Mouse (Mus musculus) spleen, postnatal 14 days (tissue): Measurements from ENCODE around the gene 1700020D05Rik.
A peak's percentile ranks its signal among the peaks of the same experiment; 100 is the strongest.
"Not testable (repeated sequence)": the region's sequence is repeated elsewhere in the genome, so short reads cannot be mapped to it uniquely, and the experiment has no call there.

ENCODE experiments used
- DNase-seq, 2 experiments: peaks; one replicate each; pipeline ENCODE4 v3.0.0; 2021 to 2022; ENCODE audit warnings: low spot score in 2 of 2

The 1700020D05Rik gene

GRCm38 (mm10) chr19:5495353-5496051, 8.1 kb downstream of the 1700020D05Rik start:
- DNase-seq = no peak

GRCm38 (mm10) chr19:5494314-5494713, 9.3 kb downstream of the 1700020D05Rik start:
- DNase-seq = no peak

GRCm38 (mm10) chr19:5493301-5493721, 10.3 kb downstream of the 1700020D05Rik start:
- not testable (repeated sequence) for DNase-seq

- DNase-seq = no peak
Observed at GRCm38 (mm10) chr19:5492641-5493040, 10.9 kb downstream of the 1700020D05Rik start.

DNA sequence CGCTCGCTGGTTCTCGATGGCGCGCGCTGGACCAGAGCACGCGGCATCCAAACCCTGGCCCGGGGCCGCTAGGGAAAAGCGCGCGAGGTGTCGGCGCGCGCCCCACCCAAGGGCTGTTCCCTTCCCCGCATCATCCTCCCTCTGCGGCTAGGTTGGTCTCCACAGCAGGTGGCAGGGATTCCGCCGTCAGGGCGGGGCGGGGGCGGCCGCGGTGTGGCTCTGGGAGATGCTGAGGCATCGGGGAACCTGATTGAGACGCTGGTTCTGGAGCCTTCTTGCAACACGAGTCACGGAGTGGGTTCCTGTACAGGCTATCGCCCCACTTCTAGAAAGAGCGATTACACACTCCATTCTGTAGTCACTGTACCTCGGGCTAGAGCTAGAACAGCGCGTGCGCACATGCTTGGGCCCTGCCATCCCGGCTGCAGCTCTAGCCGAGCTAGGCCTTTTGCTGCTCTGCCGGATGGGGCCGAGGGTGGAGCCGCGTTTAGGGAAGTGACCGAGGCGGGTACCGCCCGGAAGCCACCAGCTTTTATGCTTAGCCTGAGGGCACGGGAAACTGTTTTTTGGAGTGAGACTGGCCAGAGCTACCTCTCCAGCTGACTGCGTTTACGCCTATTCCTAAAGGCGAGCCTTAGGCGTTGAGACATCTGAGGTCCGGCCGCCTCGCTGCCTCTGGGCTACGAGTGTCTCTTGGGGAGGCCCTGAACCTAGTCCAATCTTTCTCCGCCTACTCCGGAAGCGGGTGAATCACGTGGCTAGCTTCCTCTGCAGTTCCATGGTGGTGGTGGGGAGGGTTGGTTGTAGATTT, 12.5 kb downstream of the 1700020D05Rik start:
- peak; percentile 68 to 79 for DNase-seq

DNA sequence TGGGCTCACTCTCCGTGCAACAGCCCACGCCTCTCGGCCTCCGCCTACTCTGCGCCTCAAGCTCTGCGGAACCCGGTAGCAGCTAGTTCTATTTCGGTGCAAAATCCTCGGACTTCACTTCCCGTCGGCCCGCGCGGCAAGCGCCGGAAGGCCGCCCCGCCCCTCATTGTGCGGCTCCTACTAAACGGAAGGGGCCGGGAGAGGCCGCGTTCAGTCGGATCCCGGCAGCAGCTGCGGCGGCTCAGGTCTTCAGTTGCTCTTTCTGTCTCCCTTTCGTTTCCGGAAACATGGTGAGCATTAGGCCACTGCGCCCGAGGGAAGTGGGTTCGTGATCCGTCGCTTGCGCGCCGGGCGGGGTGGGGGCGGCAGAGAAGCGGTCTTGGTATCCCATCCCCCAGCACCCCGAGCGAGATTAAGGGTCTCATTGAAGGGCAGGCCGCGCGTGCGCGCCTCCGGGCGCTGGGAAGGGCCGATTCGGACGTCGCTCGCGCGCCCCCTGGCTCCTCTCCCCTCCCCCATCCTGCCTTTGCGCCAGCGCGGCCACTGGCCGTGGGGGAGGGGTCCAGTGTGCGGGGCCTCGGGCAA, 13.2 kb downstream of the 1700020D05Rik start, which contains the start of gene Cfl1:
Gene Cfl1 (plus strand): TSS at position 143 of the 585 bp plus-strand sequence.
- peak; percentile 86 to 90 for DNase-seq

DNA sequence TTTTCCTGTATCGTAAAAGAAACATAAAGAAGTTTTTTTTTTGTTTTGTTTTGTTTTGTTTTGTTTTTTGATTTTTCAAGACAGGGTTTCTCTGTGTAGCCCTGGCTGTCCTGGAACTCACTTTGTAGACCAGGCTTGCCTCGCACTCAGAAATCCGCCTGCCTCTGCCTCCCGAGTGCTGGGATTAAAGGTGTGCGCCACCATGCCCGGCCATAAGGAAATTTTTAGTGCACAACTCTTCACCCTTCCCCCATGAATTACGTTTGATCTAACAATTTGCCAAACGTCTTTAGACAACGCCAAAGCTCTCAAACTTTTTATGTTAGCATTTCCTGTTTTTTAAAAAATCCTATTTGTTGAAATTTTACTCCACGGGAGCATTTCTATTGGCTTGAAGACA, 13.9 kb downstream of the 1700020D05Rik start:
- peak in 1 of 2 experiments; percentile 7 for DNase-seq

GRCm38 (mm10) chr19:5488878-5489571, 14.6 kb downstream of the 1700020D05Rik start:
- peak; percentile 95 to 96 for DNase-seq

- peak; percentile 92 to 96 for DNase-seq
Observed at GRCm38 (mm10) chr19:5487768-5488550, 15.6 kb downstream of the 1700020D05Rik start, which contains the start of gene Mus81. TSS of gene Mus81 (minus strand) at chr19:5488402.

GRCm38 (mm10) chr19:5486771-5487170, 16.8 kb downstream of the 1700020D05Rik start:
- no peak for DNase-seq

DNA sequence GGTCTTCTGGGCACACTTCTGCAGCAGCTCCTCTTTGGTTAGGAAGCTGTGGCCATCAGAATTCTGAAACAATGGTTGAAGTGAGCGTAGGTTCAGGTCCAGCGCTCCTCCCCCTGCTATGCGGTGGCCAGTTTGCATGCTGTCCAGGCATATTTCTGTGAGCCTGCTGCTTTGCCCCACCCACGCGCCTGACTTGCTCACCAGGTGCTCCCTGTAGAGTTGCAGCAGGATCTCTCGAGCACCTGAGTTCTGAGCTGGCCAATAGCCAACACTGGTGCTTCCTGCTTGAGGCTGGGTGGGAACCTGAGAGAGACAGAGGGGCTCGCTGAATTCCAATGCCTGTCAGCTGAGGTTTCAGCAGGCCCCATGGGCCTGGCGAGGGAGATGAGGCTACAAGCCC, 17.3 kb downstream of the 1700020D05Rik start:
- no peak for DNase-seq

GRCm38 (mm10) chr19:5485821-5486220, 17.8 kb downstream of the 1700020D05Rik start:
- DNase-seq = no peak

DNA sequence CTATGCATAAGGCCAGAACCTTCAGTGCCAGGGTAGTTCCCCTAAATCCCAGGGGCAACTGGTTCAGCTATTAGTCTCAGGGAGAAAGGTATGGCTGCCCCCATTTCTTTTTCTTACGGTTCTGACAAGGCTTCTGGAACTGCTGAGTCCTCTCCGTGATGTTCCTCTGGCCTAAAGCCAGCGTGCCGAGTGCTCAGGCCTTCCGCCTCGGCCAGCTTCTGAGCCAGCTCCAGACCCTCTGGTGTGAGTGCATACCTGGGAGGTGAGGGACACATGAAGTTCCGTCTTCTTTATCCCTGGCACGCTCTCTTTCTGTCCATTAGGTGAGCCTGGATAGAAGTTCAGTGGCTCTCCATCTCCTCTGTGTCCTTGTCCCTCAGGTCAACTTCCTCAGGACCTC, 18.2 kb downstream of the 1700020D05Rik start:
- DNase-seq = no peak

- DNase-seq = no peak
Observed at GRCm38 (mm10) chr19:5484496-5484895, 19.1 kb downstream of the 1700020D05Rik start.

DNA sequence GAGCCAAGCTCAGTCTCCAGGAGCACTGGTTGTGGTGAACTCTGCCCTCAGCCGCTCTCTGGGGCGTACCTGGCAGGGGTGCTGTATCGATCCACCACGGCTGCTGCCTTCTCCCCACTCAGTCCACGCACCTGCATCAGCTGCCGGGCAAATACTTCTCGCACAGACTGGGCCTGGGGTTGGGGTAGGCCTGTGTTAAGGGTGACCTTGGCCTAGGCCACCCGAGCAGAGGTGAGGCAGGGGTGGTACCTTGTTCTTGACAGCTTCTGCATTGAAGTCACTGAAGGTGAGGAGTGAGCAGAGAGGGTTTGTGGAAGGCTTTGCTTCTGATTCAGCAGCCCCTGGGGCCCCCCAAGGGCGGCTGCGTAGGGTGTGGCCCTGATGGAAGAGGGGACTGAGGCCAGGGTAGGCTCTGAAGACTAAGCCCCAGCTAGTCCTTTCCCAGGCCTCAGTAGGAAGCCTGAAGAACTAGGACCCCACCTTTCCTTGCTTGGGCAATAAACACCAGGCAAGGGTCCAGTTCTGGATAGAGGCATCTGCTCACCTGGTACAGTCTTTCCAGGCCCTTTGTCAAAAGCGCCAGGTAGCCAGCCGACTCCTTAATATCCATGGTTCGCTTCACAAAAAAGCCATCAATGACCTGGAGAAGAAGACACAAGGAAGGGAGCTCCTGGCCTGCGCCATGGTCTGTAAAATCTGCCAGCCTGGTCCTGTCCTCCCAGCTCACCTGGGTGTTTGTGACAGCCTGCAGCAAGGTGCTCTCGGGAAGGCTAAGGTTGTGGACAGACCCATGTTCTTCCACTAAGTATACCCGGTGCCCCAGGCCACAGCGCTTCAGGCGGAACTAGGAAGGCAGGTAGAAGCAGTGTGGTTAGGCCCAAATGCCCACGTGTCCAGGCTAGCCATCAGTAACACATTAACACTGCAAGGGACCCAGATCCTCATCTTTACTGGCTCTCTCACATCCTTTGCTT, 19.9 kb downstream of the 1700020D05Rik start:
- no peak for DNase-seq

- DNase-seq = no peak
Observed at GRCm38 (mm10) chr19:5481398-5481797, 22.2 kb downstream of the 1700020D05Rik start.

DNA sequence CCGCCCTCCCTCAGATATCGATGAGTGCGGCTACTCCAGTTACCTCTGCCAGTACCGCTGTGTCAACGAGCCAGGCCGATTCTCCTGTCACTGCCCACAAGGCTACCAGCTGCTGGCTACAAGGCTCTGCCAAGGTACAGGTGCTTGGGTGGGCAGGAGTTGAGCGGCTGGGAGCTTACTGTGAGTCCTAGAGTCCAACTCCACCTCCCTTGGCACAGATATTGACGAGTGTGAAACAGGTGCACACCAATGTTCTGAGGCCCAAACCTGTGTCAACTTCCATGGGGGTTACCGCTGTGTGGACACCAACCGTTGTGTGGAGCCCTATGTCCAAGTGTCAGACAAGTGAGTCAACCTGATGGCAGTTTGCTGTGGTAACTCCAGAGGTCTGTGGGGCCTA, 23.6 kb downstream of the 1700020D05Rik start:
- DNase-seq = no peak

DNA sequence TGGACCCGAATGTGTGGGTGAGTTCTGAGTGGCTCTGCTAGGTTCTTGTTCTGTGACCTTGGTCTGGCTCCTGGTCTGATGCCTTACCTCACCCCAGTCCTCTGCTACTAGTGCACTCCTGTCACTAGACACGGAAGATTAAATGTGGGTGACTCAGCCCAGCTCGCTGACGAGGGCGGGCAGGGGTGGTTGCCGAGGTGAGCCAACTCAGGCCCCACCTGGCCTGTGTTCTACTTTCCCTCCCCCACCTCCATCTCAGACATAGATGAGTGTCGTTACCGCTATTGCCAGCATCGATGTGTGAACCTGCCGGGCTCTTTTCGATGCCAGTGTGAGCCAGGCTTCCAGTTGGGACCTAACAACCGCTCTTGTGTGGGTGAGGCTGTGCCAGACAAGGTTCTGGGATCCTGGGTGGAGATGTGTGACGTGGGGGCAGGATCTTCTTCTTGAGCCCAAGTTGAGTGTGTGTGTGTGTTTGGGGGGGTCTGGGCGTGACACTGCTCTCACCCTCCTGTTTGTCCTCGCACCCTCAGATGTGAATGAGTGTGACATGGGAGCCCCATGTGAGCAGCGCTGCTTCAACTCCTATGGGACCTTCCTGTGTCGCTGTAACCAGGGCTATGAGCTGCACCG, 25.8 kb downstream of the 1700020D05Rik start:
- DNase-seq = no peak

DNA sequence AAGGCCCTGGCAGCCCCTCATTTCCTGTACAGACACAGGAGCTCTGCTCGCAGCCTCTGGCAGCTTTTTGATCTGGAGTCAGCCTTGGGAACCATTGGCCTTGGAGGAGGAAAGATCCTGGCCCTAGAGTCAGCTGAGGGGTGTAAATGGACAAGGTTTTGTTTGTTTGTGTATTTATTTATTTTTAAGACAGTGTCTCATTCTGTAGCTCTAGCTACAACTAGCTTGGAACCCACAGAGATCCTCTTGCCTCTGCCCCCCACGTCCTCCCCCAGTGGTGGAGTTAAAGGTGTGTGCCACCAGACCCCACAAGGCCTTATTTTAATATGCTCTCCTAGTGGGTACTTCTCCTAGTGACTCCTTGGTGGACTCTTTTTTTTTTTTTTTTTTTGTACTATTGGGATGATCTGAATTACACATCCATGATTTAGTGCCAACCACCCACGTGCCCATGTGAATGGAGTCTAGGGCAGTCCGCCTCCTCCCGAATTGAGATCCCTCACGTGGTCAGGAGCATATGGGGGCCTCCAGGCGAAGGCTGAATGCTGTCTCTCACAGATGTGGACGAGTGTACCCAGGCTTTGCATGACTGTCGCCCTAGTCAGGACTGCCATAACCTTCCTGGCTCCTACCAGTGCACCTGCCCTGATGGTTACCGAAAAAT, 26.5 kb downstream of the 1700020D05Rik start:
- no peak for DNase-seq
